Mouse (Mus musculus) cortical plate, adult 2 months (tissue): Measurements from ENCODE around the gene Hdgfl3. TPM values are rescaled to one million over a fixed set of nuclear protein-coding genes. Genes with fewer than 3 reads are reported as not detected.
"Not testable (repeated sequence)": the region's sequence is repeated elsewhere in the genome, so short reads cannot be mapped to it uniquely, and the experiment has no call there.

Experiments
- H3K27ac ChIP-seq: fragments of 200-500 bp; 2 replicates; pipeline ENCODE4 v1.5.1; 2012; ENCODE audit warnings: low read length, control low read depth, inconsistent platforms; ENCODE audit not compliant: insufficient read depth
- H3K4me1 ChIP-seq: fragments of 200-500 bp; 2 replicates; pipeline ENCODE4 v1.6.1; 2011; ENCODE audit warnings: low read length; ENCODE audit not compliant: control insufficient read depth, insufficient read depth
- H3K4me3 ChIP-seq: fragments of 200-500 bp; 2 replicates; pipeline ENCODE4 v1.5.1; 2011; ENCODE audit warnings: mild to moderate bottlenecking, low read length, control low read depth; ENCODE audit not compliant: insufficient read depth
- CTCF ChIP-seq: fragments of 200-500 bp; IDR thresholded peaks from 2 replicates; pipeline ENCODE4 v1.5.1; 2011; ENCODE audit warnings: mild to moderate bottlenecking, control low read depth, low read length; ENCODE audit not compliant: insufficient read depth; ENCODE audit errors: extremely low read depth
- POLR2A ChIP-seq: fragments of 200-500 bp; IDR thresholded peaks from 2 replicates; pipeline ENCODE4 v1.6.1; 2011; ENCODE audit warnings: mild to moderate bottlenecking, low read length, control low read depth; ENCODE audit not compliant: insufficient read depth; ENCODE audit errors: extremely low read depth
- polyA plus RNA-seq: library from polyadenylated mRNA; depleted of rRNA; stranded (reverse); fragments of >200 nt; gene quantifications from 2 replicates; pipeline ENCODE4 v1.2.3, GENCODE M21; 2012; rRNA removed

Gene Hdgfl3
- polyA plus RNA-seq, 1 experiment, result 40.4 TPM

DNA sequence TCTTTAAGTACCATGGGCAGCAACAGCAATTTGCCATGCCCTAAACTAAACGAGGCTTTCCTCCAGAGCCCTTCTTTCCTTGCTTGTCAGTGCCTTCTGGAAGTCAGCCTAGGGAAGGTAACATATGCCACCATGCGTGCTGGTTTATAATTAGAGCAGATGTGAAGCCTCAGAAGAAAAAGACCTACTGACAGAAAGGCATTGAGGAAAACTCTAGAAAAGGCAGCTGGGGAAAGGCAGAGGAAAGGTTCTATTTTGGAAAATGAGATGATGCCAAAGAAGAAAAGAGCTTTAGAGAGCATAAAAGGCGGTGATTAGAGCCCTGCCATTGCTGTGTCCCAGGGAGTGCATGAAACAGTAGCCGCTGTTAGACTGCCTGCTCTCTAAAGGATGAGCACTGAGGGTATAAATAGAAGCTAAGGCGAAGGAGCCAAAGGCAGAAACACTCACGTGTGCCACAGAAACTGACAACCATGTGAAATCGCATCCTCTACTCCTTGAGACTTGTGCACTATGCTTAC lies 93.6 kb downstream of the Hdgfl3 start:
- Histone ChIP-seq H3K27ac (peak overlapping the region; percentile 60), H3K4me1 (peaks cover 14% of the 10 kb centered on the region), H3K4me3 (no peak overlapping the region)
- TF ChIP-seq CTCF (no peak), POLR2A (no peak)

GRCm38 (mm10) chr7:81839746-81840145 lies 94.5 kb downstream of the Hdgfl3 start:
- Histone ChIP-seq H3K4me3 (no peak overlapping the region), H3K4me1 (peaks cover 14% of the 10 kb centered on the region), H3K27ac (no peak overlapping the region)
- no peak for TF ChIP-seq CTCF
- no peak for TF ChIP-seq POLR2A

- H3K4me3 ChIP-seq, H3K27ac ChIP-seq: not testable (repeated sequence)
- peaks cover 14% of the 10 kb centered on the region for H3K4me1 ChIP-seq
Observed at GRCm38 (mm10) chr7:81837771-81838170, 96.5 kb downstream of the Hdgfl3 start.

GRCm38 (mm10) chr7:81835430-81835829 lies 98.8 kb downstream of the Hdgfl3 start:
- TF ChIP-seq POLR2A (no peak), CTCF (no peak)
- H3K27ac ChIP-seq, result no peak overlapping the region
- no peak overlapping the region for H3K4me3 ChIP-seq
- peaks cover 5% of the 10 kb centered on the region for H3K4me1 ChIP-seq

GRCm38 (mm10) chr7:81834847-81835246 lies 99.4 kb downstream of the Hdgfl3 start:
- Histone ChIP-seq H3K4me1 (peaks cover 3% of the 10 kb centered on the region), H3K27ac (no peak overlapping the region), H3K4me3 (no peak overlapping the region)
- TF ChIP-seq POLR2A (no peak), CTCF (no peak)

Other genes with a start within 250 kb of the Hdgfl3 start
- 30.8 and 34.6 TPM in 2 replicates for gene Homer2, start 226.9 kb downstream of the Hdgfl3 start, polyA plus RNA-seq
- 80.4 and 87.9 TPM in 2 replicates for gene Ramac, start 171.5 kb downstream of the Hdgfl3 start, polyA plus RNA-seq
- gene 3110040N11Rik, start 145.0 kb downstream of the Hdgfl3 start, polyA plus RNA-seq, result 30.9 and 35.0 TPM in 2 replicates
- gene Btbd1, start 105.0 kb downstream of the Hdgfl3 start, polyA plus RNA-seq, result 99.6 and 99.9 TPM in 2 replicates
- gene Gm10160, start 78.7 kb downstream of the Hdgfl3 start, polyA plus RNA-seq, result not detected in 2 replicates
- 37.1 and 43.4 TPM in 2 replicates for gene Tm6sf1, start 75.5 kb downstream of the Hdgfl3 start, polyA plus RNA-seq
- not detected in 2 replicates for gene Bnc1, start 57.8 kb upstream of the Hdgfl3 start, polyA plus RNA-seq
- 55.8 and 62.6 TPM in 2 replicates for gene Sh3gl3, start 239.4 kb upstream of the Hdgfl3 start, polyA plus RNA-seq